In the genomic region with DNA sequence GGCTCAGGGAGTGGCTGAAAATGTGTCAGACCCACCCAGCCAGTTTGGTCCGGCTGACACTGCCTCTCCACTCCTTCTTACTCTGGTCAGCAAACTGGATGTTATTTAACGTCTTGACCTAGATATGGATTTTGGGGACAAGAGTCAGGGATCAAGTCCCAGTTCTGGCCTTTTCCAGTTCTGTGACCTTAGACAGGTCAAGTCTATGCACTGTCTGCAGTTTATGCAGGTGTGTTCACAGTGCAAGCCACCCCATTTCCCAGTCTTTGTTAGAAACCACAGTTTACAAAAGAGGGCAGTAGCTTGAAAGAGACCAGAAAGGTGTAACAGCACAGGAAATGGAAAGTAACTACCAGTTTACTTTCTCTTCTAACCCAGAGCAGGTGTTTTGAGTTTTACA, we compare ENCODE assay signal across 13 mouse cellular contexts. TPM values are rescaled to one million over a fixed set of nuclear protein-coding genes. Genes with fewer than 3 reads are reported as not detected.
DNase-seq lines count a peak whose midpoint lies in the region; ATAC-seq and TF ChIP-seq lines count a peak whose summit lies in the region.
"Had no signal": no experiment of that assay in that cellular context is flagged by ENCODE, and none has a peak within 500 bp of the region (broad histone marks: within the 10 kb centered on the region; RNA-seq: fewer than 3 reads in every experiment).

No protein-coding gene starts in this region.

- H3K4me1 ChIP-seq in midbrain, postnatal 0 days (ENCODE audit: insufficient read depth, low read length), result peaks cover 6% of the 10 kb centered on the region; the same call in 1 of the 2 replicates

- ATAC-seq in cerebellum, adult (ENCODE audit: insufficient number of reproducible peaks, low FRiP score, low TSS enrichment), result no peak
- no peak for ATAC-seq in midbrain, postnatal 0 days (ENCODE audit: low FRiP score)
- ATAC-seq: Patski had no signal

- no peaks in the 10 kb centered on the region for H3K27me3 ChIP-seq in midbrain, postnatal 0 days (ENCODE audit: insufficient read depth, low read length)

- H3K27ac ChIP-seq in midbrain, postnatal 0 days (ENCODE audit: low read depth, low read length), result peak overlapping the region; percentile 66
- H3K27ac ChIP-seq in gastrocnemius, adult 2 months, result no peak overlapping the region

- H3K4me2 ChIP-seq in midbrain, postnatal 0 days (ENCODE audit: low read depth, low read length, poor library complexity, severe bottlenecking), result peak overlapping the region; percentile 29

- intact Hi-C loops in gastrocnemius, adult 2 months (cut with DNase I), result loop anchor here (1.0 to 5.0 kb wide), 2 partner anchors 133 to 163 kb away; no protein-coding TSS in a partner anchor

- no peaks in the 10 kb centered on the region for H3K9me3 ChIP-seq in midbrain, postnatal 0 days (ENCODE audit: low read length)

- 39% methylated on average over 2 of the region's 2 CpGs for WGBS in midbrain, postnatal 0 days

- no peak for TF ChIP-seq CTCF in midbrain, postnatal 0 days (IDR thresholded peaks at IDR 0.05)
- TF ChIP-seq CTCF in gastrocnemius, adult 2 months (IDR thresholded peaks at IDR 0.05), result no peak

- peak overlapping the region; percentile 50; the same call in 1 of the 2 replicates for H3K4me3 ChIP-seq in midbrain, postnatal 0 days (ENCODE audit: low read depth, low read length)
- H3K4me3 ChIP-seq in gastrocnemius, adult 2 months, result no peak overlapping the region

- H3K36me3 ChIP-seq in midbrain, postnatal 0 days (ENCODE audit: insufficient read depth, low read length), result peaks cover 13% of the 10 kb centered on the region; the same call in 1 of the 2 replicates

- peak; percentile 18 to 39 for DNase-seq in cerebellum, postnatal 10 days
- peak; percentile 33 for DNase-seq in retina, postnatal 1 day
- no peak for DNase-seq in retina, embryonic 14.5 days (ENCODE audit: low spot score)
- DNase-seq in midbrain, postnatal 0 days (ENCODE audit: low spot score), result no peak
- no peak for DNase-seq in kidney, postnatal 25 days
- DNase-seq in ovary, postnatal 14 days (ENCODE audit: low spot score), result no peak
- no peak for DNase-seq in gastrocnemius, adult 2 months

- no peak overlapping the region for H3K9ac ChIP-seq in midbrain, postnatal 0 days (replicated peaks; ENCODE audit: low read length, poor library complexity, severe bottlenecking)
- H3K9ac ChIP-seq: liver, postnatal 0 days had no signal

RNA-seq across cellular contexts. Expression of gene Nsg2, which starts 0.5 kb away (rescaled TPM):
- total RNA-seq in midbrain, postnatal 0 days (2014; rRNA removed), result 1,042 and 1,173 TPM in 2 replicates
- polyA plus RNA-seq in midbrain, postnatal 0 days (2015; fragmentation: Nextera tagmentation; extraction: Ambion mirVana), result 641 and 644 TPM in 2 replicates
- total RNA-seq in gastrocnemius, adult 2 months (2021), result not detected
- polyA plus RNA-seq: liver, postnatal 0 days; Patski had no signal

RNA-seq across cellular contexts. Expression of gene 4930524B15Rik, which starts 34.3 kb away (rescaled TPM):
- 0.94 TPM in 1 of 2 replicates, not detected in the other for total RNA-seq in midbrain, postnatal 0 days (2014; rRNA removed)
- polyA plus RNA-seq in midbrain, postnatal 0 days (2015; fragmentation: Nextera tagmentation; extraction: Ambion mirVana), result 0.47 and 0.48 TPM in 2 replicates
- not detected for total RNA-seq in gastrocnemius, adult 2 months (2021)
- total RNA-seq: gastrocnemius, adult 8-10 months; heart, postnatal 36 days; layer of hippocampus, postnatal 14 days had no signal
- polyA plus RNA-seq: liver, postnatal 0 days; Patski had no signal

Comparison
In these comparisons a context has a peak if more than half of its experiments do, and no peak if none do; other contexts are left out.
1. DNase-seq: peak in cerebellum, postnatal 10 days (2 of 2) and retina, postnatal 1 day (single experiment); none in retina, embryonic 14.5 days (single experiment), midbrain, postnatal 0 days (single experiment), kidney, postnatal 25 days (0 of 2), ovary, postnatal 14 days (single experiment) and gastrocnemius, adult 2 months (single experiment).
2. RNA of gene Nsg2, which starts 0.5 kb away (total RNA-seq): 1,042 to 1,173 TPM in midbrain, postnatal 0 days; not detected in gastrocnemius, adult 2 months; every median in the first group is over 1,000 times any median in the second.